Mouse (Mus musculus): Measurements from ENCODE around the gene Agps.

Agps gene

GRCm38 (mm10) chr2:75828931-75829610 lies 2.9 kb upstream of the Agps start:
- DNase-seq (ENCODE audit: low spot score): no peak

- DNase-seq (ENCODE audit: low spot score): no peak
These were observed 1.7 kb upstream of the Agps start for GRCm38 (mm10) chr2:75830233-75830632.

GRCm38 (mm10) chr2:75832781-75833180 lies 804 bp downstream of the Agps start:
- no peak for DNase-seq (ENCODE audit: low spot score)

GRCm38 (mm10) chr2:75834492-75834891 lies 2.5 kb downstream of the Agps start:
- DNase-seq (ENCODE audit: low spot score): no peak

- no peak for DNase-seq (ENCODE audit: low spot score)
These were observed 10.3 kb downstream of the Agps start for GRCm38 (mm10) chr2:75842302-75842701.

- no peak for DNase-seq (ENCODE audit: low spot score)
These were observed 15.7 kb downstream of the Agps start for GRCm38 (mm10) chr2:75847708-75848107.

GRCm38 (mm10) chr2:75852483-75852882 lies 20.5 kb downstream of the Agps start:
- DNase-seq (ENCODE audit: low spot score): no peak

GRCm38 (mm10) chr2:75854136-75854535 lies 22.2 kb downstream of the Agps start:
- DNase-seq (ENCODE audit: low spot score): no peak

- no peak for DNase-seq (ENCODE audit: low spot score)
These were observed 29.1 kb downstream of the Agps start for GRCm38 (mm10) chr2:75861115-75861514.

GRCm38 (mm10) chr2:75869604-75870003 lies 37.6 kb downstream of the Agps start:
- DNase-seq (ENCODE audit: low spot score): no peak

GRCm38 (mm10) chr2:75874008-75874559 lies 42.1 kb downstream of the Agps start:
- no peak for DNase-seq (ENCODE audit: low spot score)

GRCm38 (mm10) chr2:75879791-75880190 lies 47.8 kb downstream of the Agps start:
- no peak for DNase-seq (ENCODE audit: low spot score)

- DNase-seq (ENCODE audit: low spot score): peak; percentile 23
These were observed 51.6 kb downstream of the Agps start for GRCm38 (mm10) chr2:75883543-75883942.

- DNase-seq (ENCODE audit: low spot score): no peak
These were observed 60.0 kb downstream of the Agps start for GRCm38 (mm10) chr2:75891981-75892380.

- DNase-seq (ENCODE audit: low spot score): no peak
These were observed 63.7 kb downstream of the Agps start for GRCm38 (mm10) chr2:75895711-75896110.

GRCm38 (mm10) chr2:75900281-75900680 lies 68.3 kb downstream of the Agps start:
- no peak for DNase-seq (ENCODE audit: low spot score)

- no peak for DNase-seq (ENCODE audit: low spot score)
These were observed 69.9 kb downstream of the Agps start for GRCm38 (mm10) chr2:75901869-75902268.

GRCm38 (mm10) chr2:75907142-75907541 lies 75.2 kb downstream of the Agps start:
- no peak for DNase-seq (ENCODE audit: low spot score)

GRCm38 (mm10) chr2:75915040-75915439 lies 83.1 kb downstream of the Agps start:
- no peak for DNase-seq (ENCODE audit: low spot score)

- no peak for DNase-seq (ENCODE audit: low spot score)
These were observed 91.9 kb downstream of the Agps start for GRCm38 (mm10) chr2:75923807-75924340.

- DNase-seq (ENCODE audit: low spot score): no peak
These were observed 94.1 kb downstream of the Agps start for GRCm38 (mm10) chr2:75926061-75926460.

GRCm38 (mm10) chr2:75928011-75928410 lies 96.0 kb downstream of the Agps start:
- no peak for DNase-seq (ENCODE audit: low spot score)

- DNase-seq (ENCODE audit: low spot score): no peak
These were observed 97.2 kb downstream of the Agps start for GRCm38 (mm10) chr2:75929141-75929540.
